Mouse (Mus musculus): ENCODE measurements around the gene Doc2a. TPM values are rescaled to one million over a fixed set of nuclear protein-coding genes. Genes with fewer than 3 reads are reported as not detected.
A peak's percentile ranks its signal among the peaks of the same experiment; 100 is the strongest.

Gene Doc2a
- polyA plus RNA-seq, 1 experiment: not detected

GRCm38 (mm10) chr7:126862147-126862784 lies 15.1 kb downstream of the Doc2a start, which contains the start of gene Ino80e:
TSS of gene Ino80e (minus strand) at chr7:126862377.
- TF ChIP-seq POLR2A (IDR thresholded peaks at IDR 0.05; ENCODE audit: low read depth, low read length) (peak; percentile 44; the same call in 1 of the 2 replicates), CTCF (IDR thresholded peaks at IDR 0.05; ENCODE audit: borderline replicate concordance, insufficient read depth, low read length) (no peak)
- no peaks in the 10 kb centered on the region for H3K4me1 ChIP-seq (ENCODE audit: control insufficient read depth, insufficient read depth, low read length)
- H3K27ac ChIP-seq (ENCODE audit: insufficient read depth, low read length): peak within 1 kb of the TSS; percentile 51
- peak within 1 kb of the TSS; percentile 72 for H3K4me3 ChIP-seq (ENCODE audit: insufficient read depth, low read length)

- H3K4me1 ChIP-seq (ENCODE audit: control insufficient read depth, insufficient read depth, low read length): no peaks in the 10 kb centered on the region
- no peak overlapping the region for H3K4me3 ChIP-seq (ENCODE audit: insufficient read depth, low read length)
- no peak for TF ChIP-seq POLR2A (IDR thresholded peaks at IDR 0.05; ENCODE audit: low read depth, low read length)
- TF ChIP-seq CTCF (IDR thresholded peaks at IDR 0.05; ENCODE audit: borderline replicate concordance, insufficient read depth, low read length): no peak
- H3K27ac ChIP-seq (ENCODE audit: insufficient read depth, low read length): no peak overlapping the region
Observed at GRCm38 (mm10) chr7:126863791-126864190, 16.6 kb downstream of the Doc2a start.

- TF ChIP-seq POLR2A (IDR thresholded peaks at IDR 0.05; ENCODE audit: low read depth, low read length) (no peak), CTCF (IDR thresholded peaks at IDR 0.05; ENCODE audit: borderline replicate concordance, insufficient read depth, low read length) (no peak)
- Histone ChIP-seq H3K4me1 (ENCODE audit: control insufficient read depth, insufficient read depth, low read length) (no peaks in the 10 kb centered on the region), H3K4me3 (ENCODE audit: insufficient read depth, low read length) (no peak overlapping the region), H3K27ac (ENCODE audit: insufficient read depth, low read length) (no peak overlapping the region)
Observed at GRCm38 (mm10) chr7:126867534-126867933, 20.3 kb downstream of the Doc2a start.

GRCm38 (mm10) chr7:126868003-126868402 lies 20.8 kb downstream of the Doc2a start:
- Histone ChIP-seq H3K4me1 (ENCODE audit: control insufficient read depth, insufficient read depth, low read length) (no peaks in the 10 kb centered on the region), H3K27ac (ENCODE audit: insufficient read depth, low read length) (no peak overlapping the region), H3K4me3 (ENCODE audit: insufficient read depth, low read length) (no peak overlapping the region)
- TF ChIP-seq CTCF (IDR thresholded peaks at IDR 0.05; ENCODE audit: borderline replicate concordance, insufficient read depth, low read length) (no peak), POLR2A (IDR thresholded peaks at IDR 0.05; ENCODE audit: low read depth, low read length) (no peak)

GRCm38 (mm10) chr7:126869780-126870519 lies 22.7 kb downstream of the Doc2a start:
- Histone ChIP-seq H3K4me1 (ENCODE audit: control insufficient read depth, insufficient read depth, low read length) (no peaks in the 10 kb centered on the region), H3K4me3 (ENCODE audit: insufficient read depth, low read length) (no peak overlapping the region), H3K27ac (ENCODE audit: insufficient read depth, low read length) (no peak overlapping the region)
- TF ChIP-seq POLR2A (IDR thresholded peaks at IDR 0.05; ENCODE audit: low read depth, low read length): no peak
- no peak for TF ChIP-seq CTCF (IDR thresholded peaks at IDR 0.05; ENCODE audit: borderline replicate concordance, insufficient read depth, low read length)

- TF ChIP-seq CTCF (IDR thresholded peaks at IDR 0.05; ENCODE audit: borderline replicate concordance, insufficient read depth, low read length): no peak
- TF ChIP-seq POLR2A (IDR thresholded peaks at IDR 0.05; ENCODE audit: low read depth, low read length): no peak
- no peak overlapping the region for H3K4me3 ChIP-seq (ENCODE audit: insufficient read depth, low read length)
- no peaks in the 10 kb centered on the region for H3K4me1 ChIP-seq (ENCODE audit: control insufficient read depth, insufficient read depth, low read length)
- H3K27ac ChIP-seq (ENCODE audit: insufficient read depth, low read length): no peak overlapping the region
Observed at GRCm38 (mm10) chr7:126870520-126870891, 23.3 kb downstream of the Doc2a start.

- no peaks in the 10 kb centered on the region; the same call in 1 of the 2 replicates for H3K4me1 ChIP-seq (ENCODE audit: control insufficient read depth, insufficient read depth, low read length)
- no peak for TF ChIP-seq CTCF (IDR thresholded peaks at IDR 0.05; ENCODE audit: borderline replicate concordance, insufficient read depth, low read length)
- no peak for TF ChIP-seq POLR2A (IDR thresholded peaks at IDR 0.05; ENCODE audit: low read depth, low read length)
- no peak overlapping the region for H3K27ac ChIP-seq (ENCODE audit: insufficient read depth, low read length)
- H3K4me3 ChIP-seq (ENCODE audit: insufficient read depth, low read length): no peak overlapping the region
Observed at GRCm38 (mm10) chr7:126877239-126877638, 30.0 kb downstream of the Doc2a start.

- H3K4me1 ChIP-seq (ENCODE audit: control insufficient read depth, insufficient read depth, low read length): no peaks in the 10 kb centered on the region; the same call in 1 of the 2 replicates
- H3K27ac ChIP-seq (ENCODE audit: insufficient read depth, low read length): no peak overlapping the region
- TF ChIP-seq CTCF (IDR thresholded peaks at IDR 0.05; ENCODE audit: borderline replicate concordance, insufficient read depth, low read length) (no peak), POLR2A (IDR thresholded peaks at IDR 0.05; ENCODE audit: low read depth, low read length) (no peak)
- H3K4me3 ChIP-seq (ENCODE audit: insufficient read depth, low read length): no peak overlapping the region
Observed at GRCm38 (mm10) chr7:126881040-126881439, 33.8 kb downstream of the Doc2a start.

- Histone ChIP-seq H3K4me3 (ENCODE audit: insufficient read depth, low read length) (peak overlapping the region; percentile 96), H3K4me1 (ENCODE audit: control insufficient read depth, insufficient read depth, low read length) (no peaks in the 10 kb centered on the region; the same call in 1 of the 2 replicates), H3K27ac (ENCODE audit: insufficient read depth, low read length) (no peak overlapping the region)
- TF ChIP-seq POLR2A (IDR thresholded peaks at IDR 0.05; ENCODE audit: low read depth, low read length): no peak
Observed at GRCm38 (mm10) chr7:126883731-126884181, 36.5 kb downstream of the Doc2a start.
